Mouse (Mus musculus) liver, embryonic 13.5 days (tissue): ENCODE results near the gene 4632433K11Rik. TPM values are rescaled to one million over a fixed set of nuclear protein-coding genes. Genes with fewer than 3 reads are reported as not detected.

Experiments used
- ATAC-seq: fragments of 200-750 bp; cut with Nextera tagmentation; 2 replicates; pipeline ENCODE4 v1.8.0; 2017; ENCODE audit warnings: low read depth, mild to moderate bottlenecking, moderate number of reproducible peaks, moderate library complexity
- DNase-seq: peaks from one replicate; pipeline ENCODE4 v3.0.0; 2022
- H3K27ac ChIP-seq: fragments of 300-500 bp; sonication (generic); 2 replicates; pipeline ENCODE4 v1.5.1; 2015; ENCODE audit warnings: moderate library complexity, mild to moderate bottlenecking, inconsistent platforms
- H3K27me3 ChIP-seq: fragments of 300-500 bp; sonication (generic); 2 replicates; pipeline ENCODE4 v1.6.1; 2015; ENCODE audit warnings: mild to moderate bottlenecking, inconsistent platforms
- H3K36me3 ChIP-seq: fragments of 300-500 bp; sonication (generic); 2 replicates; pipeline ENCODE4 v1.6.1; 2015; ENCODE audit warnings: mild to moderate bottlenecking, inconsistent platforms
- H3K4me1 ChIP-seq: fragments of 300-500 bp; sonication (generic); replicated peaks from 2 replicates; pipeline ENCODE4 v1.6.1; 2015; ENCODE audit warnings: inconsistent platforms
- H3K4me2 ChIP-seq: fragments of 300-500 bp; sonication (generic); 2 replicates; pipeline ENCODE4 v1.6.1; 2015; ENCODE audit warnings: inconsistent platforms, mild to moderate bottlenecking, moderate library complexity
- H3K4me3 ChIP-seq: fragments of 300-500 bp; sonication (generic); replicated peaks from 2 replicates; pipeline ENCODE4 v1.5.1; 2015; ENCODE audit warnings: mild to moderate bottlenecking, inconsistent platforms
- H3K9ac ChIP-seq: fragments of 300-500 bp; sonication (generic); 2 replicates; pipeline ENCODE4 v1.6.1; 2015; ENCODE audit warnings: mild to moderate bottlenecking, inconsistent platforms
- H3K9me3 ChIP-seq: fragments of 300-500 bp; sonication (generic); replicated peaks from 2 replicates; pipeline ENCODE4 v1.6.1; 2016; ENCODE audit warnings: inconsistent platforms
- WGBS: fragments of 180-500 bp; shearing (Covaris S2); methylation state at CpG from one replicate; pipeline ENCODE4 v1.1.7; 2015; ENCODE audit not compliant: insufficient replicate concordance; 5-methylcytosine and 5-hydroxymethylcytosine counted together
- polyA plus RNA-seq: library from polyadenylated mRNA; unstranded; fragments of >200 nt; fragmentation: Nextera tagmentation; extraction: Ambion mirVana; gene quantifications from 2 replicates; pipeline ENCODE4 v1.2.1, GENCODE M21; 2015

The 4632433K11Rik gene
- polyA plus RNA-seq, 1 experiment from 2014 or later = 0.09 TPM

DNA sequence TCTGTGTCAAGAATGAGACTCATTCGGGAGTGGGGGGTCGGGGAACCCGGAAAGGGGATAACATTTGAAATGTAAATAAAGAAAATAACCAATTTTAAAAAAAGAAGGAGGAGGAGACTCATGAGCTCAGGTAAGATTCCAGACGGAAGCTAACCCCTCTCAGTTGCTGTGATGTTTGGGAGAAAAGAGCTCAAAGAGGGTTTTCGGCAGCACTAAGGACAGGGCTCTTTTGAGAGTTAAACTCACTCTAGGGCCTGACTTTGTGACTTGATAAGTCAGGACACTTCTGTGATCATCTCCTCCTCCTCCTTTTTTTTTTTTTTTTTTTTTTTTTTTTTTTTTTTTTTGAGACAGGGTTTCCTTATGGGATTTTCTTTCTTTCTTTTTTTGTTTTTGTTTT, 5.0 kb downstream of the 4632433K11Rik start:
- peak overlapping the region; percentile 75 for H3K4me2 ChIP-seq
- no peaks in the 10 kb centered on the region for H3K27me3 ChIP-seq
- DNase-seq (no peak), ATAC-seq (no peak)
- H3K4me1 ChIP-seq = peaks cover 27% of the 10 kb centered on the region
- H3K4me3 ChIP-seq = peak overlapping the region; percentile 74
- H3K36me3 ChIP-seq = peaks cover 15% of the 10 kb centered on the region; the same call in 1 of the 2 replicates
- 31% methylated on average over 5 of the region's 5 CpGs for WGBS
- H3K9ac ChIP-seq = peak overlapping the region; percentile 76
- H3K9me3 ChIP-seq = no peaks in the 10 kb centered on the region
- H3K27ac ChIP-seq = peak overlapping the region; percentile 88

DNA sequence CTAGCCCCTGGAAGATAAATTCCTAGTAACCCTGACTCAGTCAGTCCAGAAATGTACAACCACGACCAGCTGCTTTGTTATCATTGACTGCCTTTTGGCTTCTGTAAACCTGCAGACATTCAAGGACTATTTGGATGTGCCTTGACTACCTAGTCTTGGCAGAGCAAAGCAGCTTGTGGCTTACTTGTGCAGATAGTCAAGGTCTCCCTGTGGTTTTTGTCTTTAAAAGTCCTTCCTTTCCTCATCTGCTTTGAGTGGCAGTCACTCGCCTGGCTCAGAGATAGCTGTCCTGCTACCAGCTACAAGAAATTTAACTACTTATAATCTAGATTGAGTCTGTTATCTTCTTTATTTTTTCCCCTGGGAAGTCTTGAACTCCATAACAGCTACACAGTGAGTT, 11.1 kb downstream of the 4632433K11Rik start:
- Histone ChIP-seq H3K27me3 (peaks cover 15% of the 10 kb centered on the region), H3K4me1 (peaks cover under 1% of the 10 kb centered on the region; the same call in 1 of the 2 replicates), H3K9ac (no peak overlapping the region), H3K9me3 (no peaks in the 10 kb centered on the region), H3K4me3 (no peak overlapping the region), H3K36me3 (no peaks in the 10 kb centered on the region), H3K4me2 (no peak overlapping the region), H3K27ac (no peak overlapping the region)
- 24% methylated on average over 2 of the region's 2 CpGs for WGBS
- DNase-seq = no peak
- no peak for ATAC-seq

DNA sequence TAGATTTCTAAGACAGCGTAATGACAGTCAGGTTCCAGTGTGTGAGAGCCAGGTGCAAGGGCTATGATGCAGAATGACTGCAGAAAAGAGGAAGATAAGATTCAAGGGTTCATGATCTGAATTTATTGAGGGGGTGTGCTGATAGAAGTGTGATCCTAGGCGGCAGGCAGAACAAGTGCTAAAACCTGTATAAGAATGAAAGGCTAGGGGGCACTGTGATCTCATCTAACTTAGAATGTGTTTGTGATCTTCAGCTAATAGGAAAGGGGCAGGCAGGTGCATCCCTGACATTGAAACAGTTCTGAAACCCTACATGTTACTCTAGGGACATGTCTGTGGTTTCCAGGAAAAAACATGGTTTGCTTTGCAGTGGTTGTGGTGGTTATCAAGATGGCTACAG, 12.2 kb downstream of the 4632433K11Rik start:
- ATAC-seq (no peak), DNase-seq (no peak)
- no peak overlapping the region for H3K4me2 ChIP-seq
- no peak overlapping the region for H3K27ac ChIP-seq
- H3K9ac ChIP-seq = no peak overlapping the region
- no peaks in the 10 kb centered on the region for H3K36me3 ChIP-seq
- 65% methylated on average over 2 of the region's 2 CpGs for WGBS
- no peak overlapping the region for H3K4me3 ChIP-seq
- H3K27me3 ChIP-seq = peaks cover 27% of the 10 kb centered on the region
- no peaks in the 10 kb centered on the region for H3K9me3 ChIP-seq
- 0 out of 2 replicates have a peak, but pooled peaks cover 4% of the 10 kb centered on the region for H3K4me1 ChIP-seq

DNA sequence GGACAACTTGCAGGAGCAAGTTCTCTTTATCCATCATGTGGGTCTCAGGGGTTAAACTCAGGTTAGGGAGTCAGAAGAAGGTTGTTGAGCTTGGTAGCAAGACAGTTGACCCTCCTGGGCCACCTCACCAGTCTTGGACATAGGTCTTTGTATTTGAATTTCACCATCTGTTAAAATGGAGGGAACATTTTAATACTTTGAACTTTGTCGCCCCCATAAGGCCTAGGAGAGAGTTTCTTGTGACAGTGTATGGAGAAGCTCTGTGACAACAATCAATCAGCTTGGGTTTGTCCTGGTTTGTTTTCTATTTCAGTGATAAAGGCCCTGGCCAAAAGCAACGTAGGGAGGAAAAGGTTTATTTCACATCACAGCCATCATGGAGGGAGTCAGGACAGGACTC, 13.4 kb downstream of the 4632433K11Rik start:
- no peak overlapping the region for H3K9ac ChIP-seq
- no peak for DNase-seq

DNA sequence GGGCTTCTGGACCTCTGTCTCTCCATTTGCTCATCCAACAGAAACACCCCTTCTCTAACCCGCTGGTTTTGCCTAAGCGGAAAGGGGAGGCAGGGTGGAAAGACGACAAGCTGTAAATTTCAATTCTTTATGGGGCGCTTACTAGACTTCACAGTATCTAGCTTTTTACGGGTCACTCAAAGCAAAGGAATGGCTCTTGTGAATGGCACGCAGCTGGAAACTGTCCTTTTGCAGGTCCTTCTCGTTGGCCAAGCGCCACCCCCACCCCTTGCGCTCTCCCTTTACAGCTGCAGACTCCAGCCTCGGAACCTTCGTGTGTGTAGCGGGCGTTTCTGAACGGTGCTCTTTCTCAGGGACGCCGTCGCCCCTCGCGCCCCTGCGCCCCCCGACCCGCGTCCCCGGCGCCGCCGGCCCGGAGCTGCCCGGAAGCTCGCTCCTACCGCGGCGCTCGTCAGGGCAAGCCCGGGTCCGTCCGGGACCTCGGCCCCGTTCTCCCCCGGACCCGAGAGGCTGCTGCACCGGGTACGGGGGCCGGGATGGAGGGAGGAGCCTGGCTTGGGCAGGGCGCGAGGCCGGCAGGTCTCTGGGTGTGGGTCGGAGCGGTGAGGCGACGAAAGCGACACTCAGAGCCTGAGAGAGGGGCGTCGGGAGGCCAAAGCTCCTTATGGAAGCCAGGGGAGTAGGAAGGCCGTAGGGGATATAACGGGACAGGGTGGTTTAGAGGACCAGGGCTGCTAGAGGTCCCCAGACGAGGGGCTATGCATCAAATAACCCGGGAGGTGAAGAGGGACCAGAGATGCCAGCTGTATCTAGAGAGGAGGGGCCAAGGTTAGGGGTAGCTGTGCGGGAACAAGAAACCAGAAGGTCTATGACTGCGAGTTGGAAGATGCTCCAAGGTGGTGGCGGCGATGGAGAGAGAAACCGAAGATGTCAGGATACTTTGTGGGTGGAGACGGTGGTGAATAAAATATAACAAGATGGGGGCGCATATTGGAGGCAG, 17.6 kb downstream of the 4632433K11Rik start, which contains the start of gene Zfp580:
Gene Zfp580 (plus strand): TSS at position 346 of the 1,000 bp plus-strand sequence.
- DNase-seq = no peak
- peaks cover 28% of the 10 kb centered on the region for H3K4me1 ChIP-seq
- H3K4me3 ChIP-seq = peak within 1 kb of the TSS; percentile 63
- peak; percentile 53 for ATAC-seq
- 1% methylated on average over 65 of the region's 65 CpGs for WGBS
- no peaks in the 10 kb centered on the region for H3K9me3 ChIP-seq
- peak within 1 kb of the TSS; percentile 73 for H3K9ac ChIP-seq
- H3K27ac ChIP-seq = no peak within 1 kb of the TSS
- H3K27me3 ChIP-seq = peaks cover 81% of the 10 kb centered on the region
- H3K4me2 ChIP-seq = peak within 1 kb of the TSS; percentile 71
- no peaks in the 10 kb centered on the region for H3K36me3 ChIP-seq

More for the DNA sequence above, 13.4 kb downstream of the 4632433K11Rik start:
- Histone ChIP-seq H3K27ac (no peak overlapping the region), H3K27me3 (peaks cover 39% of the 10 kb centered on the region), H3K4me1 (peaks cover 10% of the 10 kb centered on the region), H3K9me3 (no peaks in the 10 kb centered on the region), H3K4me2 (no peak overlapping the region), H3K4me3 (no peak overlapping the region), H3K36me3 (no peaks in the 10 kb centered on the region)
- ATAC-seq = no peak
- 13% methylated on average over 2 of the region's 2 CpGs for WGBS

DNA sequence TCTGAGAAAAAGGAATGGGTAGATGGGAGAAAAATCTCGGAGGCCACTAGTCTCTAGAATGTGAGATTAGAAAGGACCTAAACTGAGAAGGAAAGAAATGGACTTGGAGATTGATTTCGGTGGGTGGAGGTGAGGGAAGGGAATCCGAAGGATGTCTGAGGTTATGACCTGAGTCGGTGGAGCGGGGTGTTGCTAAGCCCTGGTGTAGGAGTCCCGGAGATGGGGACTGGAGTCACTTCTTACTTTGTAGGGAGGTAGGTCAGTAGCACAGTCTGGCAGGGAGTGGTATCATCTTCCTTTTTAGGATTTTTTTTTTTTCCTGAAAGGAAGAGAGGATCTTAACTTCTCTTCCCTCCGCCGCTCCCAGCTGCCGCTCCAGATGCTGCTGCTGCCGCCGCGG, 18.5 kb downstream of the 4632433K11Rik start:
- peaks cover 32% of the 10 kb centered on the region for H3K4me1 ChIP-seq
- 3% methylated on average over 12 of the region's 12 CpGs for WGBS
- no peak for ATAC-seq
- DNase-seq = no peak
- H3K27ac ChIP-seq = no peak overlapping the region
- peaks cover 90% of the 10 kb centered on the region for H3K27me3 ChIP-seq
- 0 out of 2 replicates have a peak overlapping the region, but pooled peaks have one; percentile 0 for H3K9ac ChIP-seq
- H3K4me3 ChIP-seq = peak overlapping the region; percentile 63
- no peaks in the 10 kb centered on the region for H3K36me3 ChIP-seq
- no peaks in the 10 kb centered on the region for H3K9me3 ChIP-seq
- H3K4me2 ChIP-seq = peak overlapping the region; percentile 71

DNA sequence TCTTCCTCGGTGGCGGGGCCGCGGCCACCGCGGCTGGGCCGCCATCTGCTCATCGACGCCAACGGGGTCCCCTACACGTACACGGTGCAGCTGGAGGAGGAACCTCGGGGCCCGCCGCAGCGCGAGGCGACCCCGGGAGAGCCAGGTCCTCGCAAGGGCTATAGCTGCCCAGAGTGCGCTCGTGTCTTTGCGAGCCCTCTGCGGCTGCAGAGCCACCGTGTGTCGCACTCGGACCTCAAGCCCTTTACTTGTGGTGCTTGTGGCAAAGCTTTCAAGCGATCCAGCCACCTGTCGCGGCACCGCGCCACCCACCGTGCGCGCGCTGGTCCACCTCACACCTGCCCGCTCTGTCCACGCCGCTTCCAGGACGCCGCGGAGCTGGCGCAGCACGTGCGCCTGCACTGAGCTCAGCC, 19.0 kb downstream of the 4632433K11Rik start:
- WGBS = 7% methylated on average over 45 of the region's 45 CpGs
- DNase-seq = no peak
- H3K27me3 ChIP-seq = peaks cover 95% of the 10 kb centered on the region
- peak overlapping the region; percentile 63 for H3K4me3 ChIP-seq
- H3K4me2 ChIP-seq = peak overlapping the region; percentile 71
- no peaks in the 10 kb centered on the region for H3K36me3 ChIP-seq
- no peak overlapping the region for H3K27ac ChIP-seq
- H3K4me1 ChIP-seq = peaks cover 32% of the 10 kb centered on the region
- peak overlapping the region; percentile 0; the same call in 1 of the 2 replicates for H3K9ac ChIP-seq
- no peaks in the 10 kb centered on the region for H3K9me3 ChIP-seq
- ATAC-seq = 0 out of 2 replicates have a peak, but pooled peaks have one; percentile 11

DNA sequence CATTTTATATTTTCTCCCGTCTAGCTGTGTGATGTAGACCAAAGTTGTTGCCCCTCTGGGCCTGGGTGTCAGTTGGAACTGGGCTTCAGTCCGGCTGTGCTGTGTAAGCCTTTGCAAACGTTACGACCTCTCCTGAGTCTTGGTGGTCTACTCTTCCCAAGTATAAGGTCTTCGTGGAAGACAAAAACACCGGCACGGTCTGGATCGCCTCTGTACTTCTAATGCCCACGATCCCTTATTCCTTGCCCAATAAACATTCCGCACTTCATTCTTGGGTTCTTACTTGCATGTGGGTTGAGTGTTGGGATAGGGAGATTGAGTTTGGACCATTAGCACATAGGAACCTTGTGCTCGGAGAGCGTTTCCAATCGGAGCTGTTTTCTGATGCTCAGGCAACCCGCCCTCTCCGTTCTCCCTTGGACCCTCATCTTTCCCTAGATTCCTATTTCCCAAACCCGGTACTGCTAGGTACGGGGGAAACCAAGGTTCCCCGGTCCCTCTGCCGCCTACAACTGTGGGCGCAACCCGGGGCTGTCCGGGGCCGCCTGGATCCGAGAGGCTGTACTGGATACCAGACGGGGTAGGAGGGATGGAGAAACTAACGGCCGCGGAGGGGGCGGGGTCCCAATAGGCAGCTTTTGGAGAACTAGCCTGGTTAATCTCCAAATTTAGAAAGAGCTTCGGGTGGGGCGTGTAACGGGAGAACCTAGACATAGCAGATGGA, 19.7 kb downstream of the 4632433K11Rik start:
- no peak overlapping the region; the same call in 1 of the 2 replicates for H3K9ac ChIP-seq
- peak overlapping the region; percentile 63 for H3K4me3 ChIP-seq
- DNase-seq = no peak
- no peak overlapping the region for H3K27ac ChIP-seq
- peak overlapping the region; percentile 71 for H3K4me2 ChIP-seq
- H3K27me3 ChIP-seq = peaks cover 100% of the 10 kb centered on the region
- peaks cover 32% of the 10 kb centered on the region for H3K4me1 ChIP-seq
- no peaks in the 10 kb centered on the region for H3K36me3 ChIP-seq
- WGBS = 12% methylated on average over 32 of the region's 32 CpGs
- no peak for ATAC-seq
- no peaks in the 10 kb centered on the region for H3K9me3 ChIP-seq

DNA sequence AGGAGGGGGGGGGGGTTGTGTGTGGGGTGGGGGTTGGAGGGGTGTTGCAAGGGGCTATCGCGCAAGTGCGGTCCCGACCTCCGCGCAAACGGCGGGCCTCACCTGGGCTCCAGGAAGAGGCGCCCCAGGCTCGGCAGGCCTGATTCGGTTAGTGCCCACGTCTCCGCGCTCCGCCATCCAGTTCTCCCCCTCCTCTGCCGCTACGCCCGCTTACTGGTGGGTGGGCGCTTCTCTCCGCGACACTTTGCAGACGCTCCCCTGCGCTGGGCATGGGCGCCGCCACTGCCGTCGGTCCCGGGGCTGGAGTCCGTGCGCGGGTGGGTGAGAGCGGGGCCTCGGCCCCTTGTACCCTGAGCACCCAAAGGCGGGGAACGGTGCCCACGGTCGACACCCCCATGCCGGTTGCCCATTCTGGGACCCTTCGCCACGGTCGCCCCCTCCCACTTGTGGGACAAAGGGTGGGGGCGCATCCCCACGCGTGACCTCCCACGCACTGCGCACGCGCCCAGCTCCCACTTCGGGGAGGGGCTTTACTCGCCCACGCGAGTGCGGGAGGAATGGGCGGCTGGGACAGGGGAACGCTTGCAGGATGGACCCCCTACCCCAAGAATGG, 22.8 kb downstream of the 4632433K11Rik start:
- peaks cover 78% of the 10 kb centered on the region for H3K27me3 ChIP-seq
- no peak overlapping the region for H3K9ac ChIP-seq
- no peak overlapping the region for H3K27ac ChIP-seq
- H3K4me2 ChIP-seq = peak overlapping the region; percentile 55
- WGBS = 5% methylated on average over 49 of the region's 55 CpGs
- peak overlapping the region; percentile 40 for H3K4me3 ChIP-seq
- H3K9me3 ChIP-seq = no peaks in the 10 kb centered on the region
- DNase-seq (no peak), ATAC-seq (no peak)
- H3K4me1 ChIP-seq = peaks cover 44% of the 10 kb centered on the region
- H3K36me3 ChIP-seq = no peaks in the 10 kb centered on the region

DNA sequence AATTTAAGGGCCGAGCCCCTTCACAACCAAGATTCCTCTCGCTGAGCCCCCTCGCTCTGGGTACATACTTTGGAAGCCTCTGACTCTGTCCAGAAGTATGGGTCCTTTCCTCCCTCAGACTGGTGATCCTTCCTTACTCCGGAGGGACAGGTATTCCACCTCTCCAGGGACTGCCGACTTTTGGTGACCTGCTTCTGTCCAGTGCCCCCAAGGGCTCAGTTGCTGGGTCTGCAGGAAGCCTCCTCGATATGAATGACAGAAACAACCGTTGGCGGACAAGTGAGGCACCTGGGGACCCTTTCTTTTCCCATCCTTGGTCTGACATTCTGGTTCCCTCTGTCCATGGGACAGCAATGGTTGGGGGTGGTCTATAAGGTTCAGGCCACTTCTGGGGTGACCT, 23.5 kb downstream of the 4632433K11Rik start:
- Histone ChIP-seq H3K4me2 (peak overlapping the region; percentile 55), H3K9ac (no peak overlapping the region), H3K9me3 (no peaks in the 10 kb centered on the region), H3K27ac (no peak overlapping the region), H3K4me3 (no peak overlapping the region; the same call in 1 of the 2 replicates), H3K36me3 (no peaks in the 10 kb centered on the region), H3K4me1 (peaks cover 37% of the 10 kb centered on the region), H3K27me3 (peaks cover 72% of the 10 kb centered on the region)
- DNase-seq = no peak
- no peak for ATAC-seq
- 31% methylated on average over 8 of the region's 8 CpGs for WGBS

DNA sequence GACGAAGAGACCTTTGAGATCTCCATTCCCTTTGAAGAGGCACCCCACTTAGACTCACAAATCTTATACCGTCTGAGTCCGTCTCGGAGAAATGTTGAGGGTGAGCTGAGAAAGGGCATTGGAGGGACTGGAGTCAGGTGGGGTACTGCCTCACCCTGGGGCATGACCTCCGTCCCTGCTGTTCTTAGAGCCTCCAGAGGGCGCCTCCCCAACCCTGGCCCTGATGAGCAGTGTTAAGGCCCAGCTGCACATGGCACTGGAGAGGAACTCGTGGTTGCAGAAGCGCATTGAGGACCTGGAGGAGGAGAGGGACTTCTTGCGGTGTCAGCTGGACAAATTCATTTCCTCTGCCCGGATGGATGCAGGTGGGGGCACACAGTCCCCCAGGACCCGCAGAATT, 23.9 kb downstream of the 4632433K11Rik start:
- Histone ChIP-seq H3K9me3 (no peaks in the 10 kb centered on the region), H3K36me3 (no peaks in the 10 kb centered on the region), H3K4me1 (peaks cover 34% of the 10 kb centered on the region), H3K27me3 (peaks cover 67% of the 10 kb centered on the region), H3K27ac (no peak overlapping the region), H3K4me2 (no peak overlapping the region), H3K9ac (no peak overlapping the region), H3K4me3 (no peak overlapping the region)
- ATAC-seq (no peak), DNase-seq (no peak)
- WGBS = 23% methylated on average over 11 of the region's 11 CpGs
